14 mouse cellular contexts compared by ENCODE assay signal in the genomic region with DNA sequence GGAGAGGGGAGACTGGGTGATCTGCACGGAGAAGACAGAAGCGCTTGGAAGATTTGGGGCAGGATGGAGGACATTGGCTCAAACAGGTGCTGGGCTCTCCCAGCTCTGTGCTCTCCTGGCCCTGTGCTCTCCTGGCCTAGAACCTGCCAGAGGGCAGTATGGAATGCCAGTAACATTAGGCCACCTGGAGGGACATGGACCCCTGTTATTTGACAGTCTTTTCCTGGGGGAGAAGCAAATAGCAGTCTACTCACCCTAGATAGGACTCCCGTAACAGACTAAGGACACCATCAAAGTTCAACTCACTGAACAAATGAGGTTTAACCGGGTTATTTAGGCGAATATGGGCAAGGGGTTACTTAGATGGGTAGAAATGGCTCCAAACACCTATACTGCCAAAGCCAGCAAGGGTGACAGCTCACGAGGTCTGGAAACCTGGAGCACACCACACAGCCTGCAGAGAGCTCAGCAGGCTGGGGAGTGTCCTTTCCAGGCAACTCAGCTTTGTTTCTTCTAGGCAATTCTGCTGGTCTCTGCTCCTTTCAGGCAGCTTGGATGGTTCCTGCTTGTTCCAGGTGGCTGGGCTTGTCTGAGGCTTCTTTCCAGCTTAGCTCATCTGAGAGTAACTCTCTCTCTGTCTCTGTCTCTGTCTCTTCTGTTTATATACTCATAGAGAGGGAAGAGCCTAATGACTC.
DNase-seq lines count a peak whose midpoint lies in the region; ATAC-seq and TF ChIP-seq lines count a peak whose summit lies in the region.
"Had no signal": no experiment of that assay in that cellular context is flagged by ENCODE, and none has a peak within 500 bp of the region (broad histone marks: within the 10 kb centered on the region; RNA-seq: fewer than 3 reads in every experiment).

No protein-coding gene starts in this region.

- no peak for ATAC-seq in hindbrain, embryonic 11.5 days (ENCODE audit: low FRiP score)
- no peak for ATAC-seq in stomach, embryonic 16.5 days (ENCODE audit: insufficient read depth, low FRiP score)
- no peak for ATAC-seq in stomach, postnatal 0 days (ENCODE audit: low FRiP score, low TSS enrichment)
- ATAC-seq in forebrain, embryonic 14.5 days, result peak; percentile 54; the same call in 1 of the 2 replicates

- H3K27ac ChIP-seq in hindbrain, embryonic 10.5 days, result 0 out of 2 replicates have a peak overlapping the region, but pooled peaks have one; percentile 8
- H3K27ac ChIP-seq in hindbrain, embryonic 11.5 days (ENCODE audit: low read depth, low read length), result no peak overlapping the region
- H3K27ac ChIP-seq in stomach, embryonic 16.5 days (ENCODE audit: low read length), result peak overlapping the region; percentile 44; the same call in 1 of the 2 replicates
- no peak overlapping the region for H3K27ac ChIP-seq in stomach, postnatal 0 days (replicated peaks)
- H3K27ac ChIP-seq in forebrain, embryonic 14.5 days (ENCODE audit: low read depth, low read length), result peak overlapping the region; percentile 91
- H3K27ac ChIP-seq: lung, embryonic 15.5 days had no signal

- peaks cover 30% of the 10 kb centered on the region for H3K4me1 ChIP-seq in hindbrain, embryonic 10.5 days (replicated peaks)
- H3K4me1 ChIP-seq in hindbrain, embryonic 11.5 days (replicated peaks; ENCODE audit: control insufficient read depth, insufficient read depth, low read length), result no peaks in the 10 kb centered on the region; the same call in 1 of the 2 replicates
- peaks cover 18% of the 10 kb centered on the region; the same call in 1 of the 2 replicates for H3K4me1 ChIP-seq in stomach, embryonic 16.5 days (ENCODE audit: control insufficient read depth, insufficient read depth, low read length)
- H3K4me1 ChIP-seq in stomach, postnatal 0 days (replicated peaks; ENCODE audit: control insufficient read depth, insufficient read depth), result no peaks in the 10 kb centered on the region
- peaks cover 26% of the 10 kb centered on the region for H3K4me1 ChIP-seq in forebrain, embryonic 14.5 days (ENCODE audit: control insufficient read depth, insufficient read depth, low read length)
- H3K4me1 ChIP-seq: megakaryocyte, embryonic 14.5 days had no signal

- H3K36me3 ChIP-seq in hindbrain, embryonic 10.5 days, result no peaks in the 10 kb centered on the region
- no peaks in the 10 kb centered on the region for H3K36me3 ChIP-seq in hindbrain, embryonic 11.5 days (ENCODE audit: control insufficient read depth, insufficient read depth, low read length)
- no peaks in the 10 kb centered on the region for H3K36me3 ChIP-seq in stomach, embryonic 16.5 days (ENCODE audit: control insufficient read depth, insufficient read depth, low read length)
- no peaks in the 10 kb centered on the region for H3K36me3 ChIP-seq in stomach, postnatal 0 days (ENCODE audit: control insufficient read depth, insufficient read depth, low read length)
- H3K36me3 ChIP-seq in forebrain, embryonic 14.5 days (ENCODE audit: control insufficient read depth, insufficient read depth, low read length), result no peaks in the 10 kb centered on the region
- H3K36me3 ChIP-seq: lung, embryonic 15.5 days had no signal

- no peak for TF ChIP-seq CTCF in stomach, postnatal 0 days (IDR thresholded peaks at IDR 0.05; ENCODE audit: low read depth)

- H3K4me3 ChIP-seq in hindbrain, embryonic 10.5 days, result no peak overlapping the region
- H3K4me3 ChIP-seq in hindbrain, embryonic 11.5 days (ENCODE audit: low read depth, low read length), result no peak overlapping the region
- H3K4me3 ChIP-seq in stomach, embryonic 16.5 days (replicated peaks; ENCODE audit: low read length), result no peak overlapping the region
- no peak overlapping the region for H3K4me3 ChIP-seq in stomach, postnatal 0 days (ENCODE audit: low read depth, low read length)
- H3K4me3 ChIP-seq in forebrain, embryonic 14.5 days (ENCODE audit: low read depth, low read length), result no peak overlapping the region
- H3K4me3 ChIP-seq: erythroblast, embryonic 14.5 days; lung, embryonic 15.5 days; megakaryocyte, embryonic 14.5 days; myocyte had no signal

- no peak overlapping the region for H3K9ac ChIP-seq in hindbrain, embryonic 11.5 days (ENCODE audit: low read depth, low read length)
- H3K9ac ChIP-seq in stomach, embryonic 16.5 days (ENCODE audit: low read length), result no peak overlapping the region
- H3K9ac ChIP-seq in stomach, postnatal 0 days (ENCODE audit: low read length), result no peak overlapping the region
- H3K9ac ChIP-seq in forebrain, embryonic 14.5 days (ENCODE audit: low read length), result no peak overlapping the region
- H3K9ac ChIP-seq: lung, embryonic 15.5 days had no signal

- DNase-seq in hindbrain, embryonic 10.5 days (ENCODE audit: low spot score), result no peak
- DNase-seq in hindbrain, embryonic 11.5 days (ENCODE audit: low spot score), result no peak
- DNase-seq in stomach, postnatal 0 days (ENCODE audit: low spot score), result no peak
- no peak for DNase-seq in forebrain, embryonic 14.5 days (ENCODE audit: low spot score)
- no peak for DNase-seq in natural killer cell, adult 2 months (ENCODE audit: low spot score in 2 of 2)
- no peak for DNase-seq in kidney, adult 9 months
- DNase-seq: gastrocnemius, postnatal 10 days; kidney, postnatal 25 days; thymus, postnatal 14 days had no signal

- WGBS in hindbrain, embryonic 10.5 days, result 83% methylated on average over 6 of the region's 6 CpGs
- 88% methylated on average over 6 of the region's 6 CpGs for WGBS in hindbrain, embryonic 11.5 days
- WGBS in stomach, embryonic 16.5 days, result 77% methylated on average over 6 of the region's 6 CpGs
- 82% methylated on average over 6 of the region's 6 CpGs for WGBS in stomach, postnatal 0 days
- WGBS in forebrain, embryonic 14.5 days, result 75% methylated on average over 6 of the region's 6 CpGs

- no peak overlapping the region for H3K4me2 ChIP-seq in hindbrain, embryonic 11.5 days (replicated peaks; ENCODE audit: low read depth, low read length)
- H3K4me2 ChIP-seq in stomach, embryonic 16.5 days (ENCODE audit: low read depth, low read length), result no peak overlapping the region
- no peak overlapping the region for H3K4me2 ChIP-seq in stomach, postnatal 0 days (replicated peaks; ENCODE audit: low read depth)
- H3K4me2 ChIP-seq in forebrain, embryonic 14.5 days (ENCODE audit: low read length), result no peak overlapping the region

- no peaks in the 10 kb centered on the region for H3K27me3 ChIP-seq in hindbrain, embryonic 10.5 days (ENCODE audit: insufficient read depth, poor library complexity, severe bottlenecking)
- no peaks in the 10 kb centered on the region for H3K27me3 ChIP-seq in hindbrain, embryonic 11.5 days (ENCODE audit: control insufficient read depth, insufficient read depth, low read length)
- no peaks in the 10 kb centered on the region for H3K27me3 ChIP-seq in stomach, embryonic 16.5 days (ENCODE audit: control insufficient read depth, insufficient read depth, low read length)
- no peaks in the 10 kb centered on the region for H3K27me3 ChIP-seq in stomach, postnatal 0 days (ENCODE audit: control insufficient read depth, insufficient read depth, low read length)
- no peaks in the 10 kb centered on the region for H3K27me3 ChIP-seq in forebrain, embryonic 14.5 days (replicated peaks; ENCODE audit: control insufficient read depth, insufficient read depth, low read length)
- H3K27me3 ChIP-seq: lung, embryonic 15.5 days had no signal

- H3K9me3 ChIP-seq in hindbrain, embryonic 10.5 days, result no peaks in the 10 kb centered on the region
- H3K9me3 ChIP-seq in hindbrain, embryonic 11.5 days (ENCODE audit: control insufficient read depth, low read length), result no peaks in the 10 kb centered on the region
- no peaks in the 10 kb centered on the region for H3K9me3 ChIP-seq in stomach, embryonic 16.5 days (replicated peaks; ENCODE audit: control insufficient read depth, low read length)
- no peaks in the 10 kb centered on the region for H3K9me3 ChIP-seq in stomach, postnatal 0 days (ENCODE audit: control insufficient read depth, low read length)
- H3K9me3 ChIP-seq in forebrain, embryonic 14.5 days (replicated peaks; ENCODE audit: control insufficient read depth, low read length), result no peaks in the 10 kb centered on the region
- H3K9me3 ChIP-seq: lung, embryonic 15.5 days had no signal

- no peak for TF ChIP-seq EP300 in stomach, postnatal 0 days (optimal IDR thresholded peaks at IDR 0.05)

Comparison
In these comparisons a context has a peak if more than half of its experiments do, and no peak if none do; other contexts are left out.
1. H3K27ac ChIP-seq: peak in hindbrain, embryonic 10.5 days (single experiment), stomach, embryonic 16.5 days (single experiment) and forebrain, embryonic 14.5 days (single experiment); none in hindbrain, embryonic 11.5 days (single experiment) and stomach, postnatal 0 days (single experiment).